In genomic region chr5:113283726-113284125, GRCm38 (mm10) we compare ENCODE assay signal across 20 mouse cellular contexts. TPM values are rescaled to one million over a fixed set of nuclear protein-coding genes. Genes with fewer than 3 reads are reported as not detected.
"Had no signal": no experiment of that assay in that cellular context is flagged by ENCODE, and none has a peak within 500 bp of the region (broad histone marks: within the 10 kb centered on the region; RNA-seq: fewer than 3 reads in every experiment).

No protein-coding gene starts in this region.

- H3K27ac ChIP-seq: layer of hippocampus, adult 2 months; limb, embryonic 13.5 days; liver, embryonic 14.5 days; midbrain, embryonic 10.5 days; neural tube, embryonic 12.5 days; stomach, postnatal 0 days had no signal

- H3K4me3 ChIP-seq: layer of hippocampus, adult 2 months; limb, embryonic 13.5 days; midbrain, embryonic 10.5 days; neural tube, embryonic 12.5 days had no signal

- H3K36me3 ChIP-seq: limb, embryonic 13.5 days had no signal

- H3K9me3 ChIP-seq: limb, embryonic 13.5 days; midbrain, embryonic 10.5 days; neural tube, embryonic 12.5 days had no signal

- DNase-seq: kidney, postnatal 10 days; kidney, postnatal 4 days; left cerebral cortex, postnatal 4 days; lung, adult 18-20 months; midbrain, embryonic 14.5 days; retina, postnatal 1 day; right cerebral cortex, postnatal 4 days; thymus, postnatal 4 days had no signal

RNA-seq across cellular contexts. Expression of gene Sgsm1, which starts 26.9 kb away (rescaled TPM):
- total RNA-seq: monocyte, adult 5-6 weeks; neutrophil, adult 5-6 weeks had no signal

RNA-seq across cellular contexts. Expression of gene Tmem211, which starts 57.0 kb away (rescaled TPM):
- total RNA-seq: layer of hippocampus, adult 2 months; left cerebral cortex, postnatal 10 days; liver, adult 2 months; monocyte, adult 5-6 weeks; neutrophil, adult 5-6 weeks had no signal
- polyA plus RNA-seq: limb, embryonic 13.5 days; liver, adult 2 months; liver, embryonic 14.5 days; lung, embryonic 16.5 days; midbrain, embryonic 10.5 days; midbrain, embryonic 14.5 days; neural tube, embryonic 12.5 days; spleen, adult 2 months had no signal
